Mouse (Mus musculus): ENCODE results near the gene Trim67. TPM values are rescaled to one million over a fixed set of nuclear protein-coding genes. Genes with fewer than 3 reads are reported as not detected.

Gene Trim67
- total and polyA plus RNA-seq, 3 experiments = 0.08 TPM; not detected in 2

DNA sequence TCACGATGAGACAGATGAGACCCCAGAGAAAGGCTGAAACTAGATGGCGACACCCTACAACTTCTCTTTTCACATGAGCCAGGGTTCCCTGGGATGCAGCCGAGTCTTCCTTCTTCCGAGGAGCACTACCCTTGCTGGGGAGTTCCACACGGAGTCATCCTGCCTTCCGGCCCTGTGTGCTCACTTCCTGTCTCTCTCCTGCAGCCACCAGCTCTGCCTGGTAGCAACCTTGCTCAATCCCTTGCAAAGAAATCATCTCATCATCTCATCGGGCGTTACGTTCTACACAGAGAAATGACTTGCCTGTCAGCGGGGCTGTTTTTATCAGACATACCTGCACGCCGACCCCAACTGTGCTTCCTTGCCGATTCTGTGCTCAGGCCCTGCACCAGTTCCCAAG lies 37.2 kb downstream of the Trim67 start:
- H3K36me3 ChIP-seq (replicated peaks in 1 of 2; ENCODE audit: control insufficient read depth in 1 of 2, insufficient read depth in 1 of 2, low read length in 1 of 2) = peaks cover 0 to 3% of the 10 kb centered on the region in 2 experiments
- DNase-seq (ENCODE audit: extremely low read depth) = no peak
- in situ Hi-C loops (cut with MboI; ENCODE audit: low pct_ligation_motif_present, low pct_unique_long_range_greater_than_20kb, low sequenced_read_pairs) = no loop called here

DNA sequence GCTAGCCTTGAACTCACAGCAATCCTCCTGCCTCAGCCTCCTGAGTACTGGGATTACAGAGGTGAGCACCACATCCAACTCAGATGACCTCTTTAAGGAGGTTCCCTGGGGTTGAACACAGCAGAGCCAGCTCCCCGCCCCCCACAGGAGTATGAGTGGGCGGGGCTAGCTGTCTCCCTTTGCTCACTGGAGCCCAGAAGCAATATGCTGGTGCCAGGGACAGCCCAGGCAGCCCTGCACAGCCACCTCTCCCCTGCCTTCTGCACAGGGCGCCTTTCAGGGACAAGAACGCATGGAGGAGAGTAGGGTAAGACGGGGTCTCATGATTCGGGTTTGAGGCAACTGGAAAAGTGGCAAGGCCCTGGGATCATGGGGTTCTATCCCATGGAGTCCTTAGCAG lies 38.6 kb downstream of the Trim67 start:
- in situ Hi-C loops (cut with MboI; ENCODE audit: low pct_ligation_motif_present, low pct_unique_long_range_greater_than_20kb, low sequenced_read_pairs) = no loop called here
- no peak for DNase-seq (ENCODE audit: extremely low read depth)
- no peaks in the 10 kb centered on the region for H3K9me3 ChIP-seq (replicated peaks; ENCODE audit: low read length)
- peaks cover 0 to 5% of the 10 kb centered on the region in 2 experiments for H3K36me3 ChIP-seq (replicated peaks in 1 of 2; ENCODE audit: control insufficient read depth in 1 of 2, insufficient read depth in 1 of 2, low read length in 1 of 2)
- peaks cover 31% of the 10 kb centered on the region for H3K27me3 ChIP-seq (replicated peaks)
- H3K27ac ChIP-seq (ENCODE audit: insufficient read depth, low read depth) = no peak overlapping the region
- dilution Hi-C loops (cut with MboI; ENCODE audit: extremely low pct_ligation_motif_present, extremely low pct_unique_long_range_greater_than_20kb, low sequenced_read_pairs) = no loop called here
- peaks cover 4 to 14% of the 10 kb centered on the region in 2 experiments for H3K4me1 ChIP-seq (ENCODE audit: control insufficient read depth in 1 of 2, insufficient read depth in 2 of 2)
- TF ChIP-seq ELF1 (IDR thresholded peaks at IDR 0.05; ENCODE audit: low read depth, low read length) (no peak), MAFK (IDR thresholded peaks at IDR 0.05; ENCODE audit: insufficient replicate concordance, low read length) (no peak), E2F4 (IDR thresholded peaks at IDR 0.05; ENCODE audit: insufficient replicate concordance, low read depth, low read length) (no peak), TBP (conservative IDR thresholded peaks at IDR 0.05; ENCODE audit: low read depth, low read length) (no peak), RAD21 (IDR thresholded peaks at IDR 0.05; ENCODE audit: low read depth, low read length) (no peak), SMC3 (IDR thresholded peaks at IDR 0.05; ENCODE audit: low read depth, low read length) (no peak), ZC3H11A (IDR thresholded peaks at IDR 0.05; ENCODE audit: low read depth, low read length) (no peak), KAT2A (IDR thresholded peaks at IDR 0.05; ENCODE audit: insufficient replicate concordance, low read length) (no peak), BHLHE40 (IDR thresholded peaks at IDR 0.05; ENCODE audit: low read depth, low read length) (no peak), MYC (IDR thresholded peaks at IDR 0.05; ENCODE audit: low read depth, low read length) (no peak), USF2 (conservative IDR thresholded peaks at IDR 0.05; ENCODE audit: low read depth, low read length) (no peak), NRF1 (IDR thresholded peaks at IDR 0.05; ENCODE audit: low read depth, low read length) (no peak), ETS1 (conservative IDR thresholded peaks at IDR 0.05; ENCODE audit: low read depth, low read length) (no peak), EP300 (IDR thresholded peaks at IDR 0.05; ENCODE audit: low read length) (no peak), RCOR1 (conservative IDR thresholded peaks at IDR 0.05; ENCODE audit: low read depth, low read length) (no peak), HCFC1 (IDR thresholded peaks at IDR 0.05; ENCODE audit: low read depth, low read length) (no peak), MEF2A (IDR thresholded peaks at IDR 0.05; ENCODE audit: borderline replicate concordance, low read depth, low read length) (no peak), PAX5 (IDR thresholded peaks at IDR 0.05; ENCODE audit: low read length) (no peak), POLR2A (IDR thresholded peaks at IDR 0.05; ENCODE audit: low read depth, low read length) (no peak)
- no peak overlapping the region for H3K4me2 ChIP-seq (ENCODE audit: insufficient read depth, low read depth, poor library complexity, severe bottlenecking)
- H3K4me3 ChIP-seq (replicated peaks in 1 of 3; ENCODE audit: low read depth in 2 of 3, low read length in 2 of 3, poor library complexity in 1 of 3) = no peak overlapping the region
- no peak overlapping the region for H3K9ac ChIP-seq (ENCODE audit: insufficient read depth, low read depth)
- H3K79me2 ChIP-seq (replicated peaks; ENCODE audit: control insufficient read depth, extremely low read depth, insufficient read depth, poor library complexity, severe bottlenecking) = no peaks in the 10 kb centered on the region

More for the DNA sequence above, 37.2 kb downstream of the Trim67 start:
- Histone ChIP-seq H3K4me3 (replicated peaks in 1 of 3; ENCODE audit: low read depth in 2 of 3, low read length in 2 of 3, poor library complexity in 1 of 3) (no peak overlapping the region), H3K27ac (ENCODE audit: insufficient read depth, low read depth) (no peak overlapping the region), H3K79me2 (replicated peaks; ENCODE audit: control insufficient read depth, extremely low read depth, insufficient read depth, poor library complexity, severe bottlenecking) (no peaks in the 10 kb centered on the region), H3K4me1 (ENCODE audit: control insufficient read depth in 1 of 2, insufficient read depth in 2 of 2) (peaks cover 8 to 22% of the 10 kb centered on the region in 2 experiments), H3K27me3 (replicated peaks) (peaks cover 37% of the 10 kb centered on the region), H3K9ac (ENCODE audit: insufficient read depth, low read depth) (no peak overlapping the region), H3K4me2 (ENCODE audit: insufficient read depth, low read depth, poor library complexity, severe bottlenecking) (no peak overlapping the region), H3K9me3 (replicated peaks; ENCODE audit: low read length) (peaks cover 5% of the 10 kb centered on the region)
- dilution Hi-C loops (cut with MboI; ENCODE audit: extremely low pct_ligation_motif_present, extremely low pct_unique_long_range_greater_than_20kb, low sequenced_read_pairs) = no loop called here
- TF ChIP-seq MAX (IDR thresholded peaks at IDR 0.05; ENCODE audit: low read length) = no peak
- no peak for TF ChIP-seq RCOR1 (conservative IDR thresholded peaks at IDR 0.05; ENCODE audit: low read depth, low read length)
- no peak for TF ChIP-seq JUN (IDR thresholded peaks at IDR 0.05; ENCODE audit: insufficient read depth, low read depth, low read length)
- no peak for TF ChIP-seq USF1 (IDR thresholded peaks at IDR 0.05; ENCODE audit: low read depth, low read length)
